Mouse (Mus musculus) C2C12 (cell line): ENCODE measurements around the gene Hectd1.

Experiments used
- CEBPB ChIP-seq: IDR thresholded peaks from one replicate; pipeline ENCODE4 v1.6.1; 2011; ENCODE audit warnings: low read depth, mild to moderate bottlenecking, control low read depth, moderate library complexity
- CTCF ChIP-seq: IDR thresholded peaks from one replicate; pipeline ENCODE4 v1.5.1; 2011; ENCODE audit not compliant: control insufficient read depth, insufficient read depth, insufficient read length
- MAX ChIP-seq: IDR thresholded peaks from one replicate; pipeline ENCODE4 v1.6.1; 2011; ENCODE audit warnings: mild to moderate bottlenecking, control low read depth
- MYOD1 ChIP-seq: IDR thresholded peaks from one replicate; pipeline ENCODE4 v1.6.1; 2011; ENCODE audit warnings: low read depth; ENCODE audit not compliant: control insufficient read depth, insufficient read length
- USF1 ChIP-seq: IDR thresholded peaks from one replicate; pipeline ENCODE4 v1.6.1; 2011; ENCODE audit warnings: low read depth, mild to moderate bottlenecking, control low read depth, moderate library complexity

DNA sequence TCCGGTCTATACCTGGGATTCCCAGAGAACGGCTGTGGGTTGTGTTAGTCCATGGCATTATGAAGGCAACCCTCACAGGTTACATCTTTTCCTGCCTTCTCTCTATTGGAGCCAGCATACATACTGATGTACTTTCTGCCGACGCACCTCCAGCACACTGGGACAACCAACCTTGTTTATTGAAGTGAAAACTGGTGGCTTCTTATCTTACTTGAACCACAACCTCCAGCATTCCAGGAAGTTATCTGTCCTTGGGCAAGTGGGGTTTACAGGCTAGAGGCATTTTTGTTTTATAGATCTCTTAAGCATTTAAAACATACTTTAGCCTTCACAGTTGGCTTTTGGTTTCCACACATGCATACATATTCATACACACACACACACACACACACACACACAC lies 22.3 kb upstream of the Hectd1 start:
- TF ChIP-seq CTCF (no peak), USF1 (no peak), CEBPB (no peak), MAX (no peak), MYOD1 (no peak)
